Mouse (Mus musculus): ENCODE measurements around the gene Mrm3.
A peak's percentile ranks its signal among the peaks of the same experiment; 100 is the strongest.

The Mrm3 gene

GRCm38 (mm10) chr11:76252036-76252435 lies 8.5 kb downstream of the Mrm3 start:
- peak in 1 of 2 experiments; percentile 48 for DNase-seq (ENCODE audit: low spot score in 2 of 2)

DNA sequence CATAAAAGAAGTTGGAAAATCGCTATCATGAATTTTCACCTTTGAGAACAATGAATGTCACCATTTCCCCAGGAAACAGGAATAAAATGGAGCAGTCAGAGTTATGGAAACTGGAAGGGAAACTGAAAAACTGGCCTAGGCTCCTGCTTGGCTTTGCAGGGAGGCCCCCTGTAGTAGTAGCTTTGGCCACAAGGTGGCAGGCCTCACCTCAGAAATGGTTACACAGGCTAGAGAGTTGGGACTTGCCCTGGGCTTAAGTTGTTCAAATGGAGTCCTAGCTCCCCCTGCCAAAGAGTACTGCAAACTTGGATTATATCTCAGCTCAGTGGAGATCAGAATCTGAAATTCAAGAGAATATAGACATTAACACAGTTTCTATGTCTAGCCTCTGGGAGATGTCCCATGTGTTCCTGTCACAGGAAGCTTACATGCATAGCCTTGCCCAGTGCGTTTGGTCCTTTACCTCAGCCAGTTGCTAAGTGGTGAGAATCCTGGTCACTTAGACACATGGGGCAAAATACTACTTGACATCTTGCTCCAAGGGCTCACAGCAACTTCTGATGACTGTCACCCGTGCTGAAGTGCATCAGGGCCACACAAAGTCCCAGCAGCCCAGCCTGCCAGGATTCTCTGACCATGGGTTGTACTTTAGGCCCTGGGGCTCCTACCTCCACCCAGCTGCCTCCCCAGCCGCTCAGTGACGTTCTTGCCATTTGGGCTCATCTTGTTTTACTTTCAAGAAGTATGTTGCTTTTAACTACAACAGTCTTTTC lies 9.8 kb downstream of the Mrm3 start:
- DNase-seq (ENCODE audit: low spot score in 2 of 2) = peak; percentile 92 to 93

DNA sequence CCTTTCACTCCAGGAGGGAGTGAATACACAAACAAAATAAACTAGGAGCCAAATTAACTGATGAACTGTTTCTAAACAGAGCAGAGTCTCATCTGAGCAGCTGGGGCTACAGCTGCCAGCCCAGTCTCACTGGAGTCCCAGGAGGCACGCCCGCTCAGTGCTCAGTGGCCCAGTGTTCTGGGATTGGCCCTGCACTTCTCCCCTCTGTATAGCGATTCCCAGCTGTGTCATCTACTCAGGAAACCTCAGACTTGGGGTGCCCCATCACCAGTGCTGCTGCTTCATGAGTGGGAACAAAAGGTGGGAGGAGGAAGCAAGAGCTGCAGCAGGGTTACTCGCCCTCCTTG lies 10.4 kb downstream of the Mrm3 start:
- DNase-seq (ENCODE audit: low spot score in 2 of 2) = no peak

DNA sequence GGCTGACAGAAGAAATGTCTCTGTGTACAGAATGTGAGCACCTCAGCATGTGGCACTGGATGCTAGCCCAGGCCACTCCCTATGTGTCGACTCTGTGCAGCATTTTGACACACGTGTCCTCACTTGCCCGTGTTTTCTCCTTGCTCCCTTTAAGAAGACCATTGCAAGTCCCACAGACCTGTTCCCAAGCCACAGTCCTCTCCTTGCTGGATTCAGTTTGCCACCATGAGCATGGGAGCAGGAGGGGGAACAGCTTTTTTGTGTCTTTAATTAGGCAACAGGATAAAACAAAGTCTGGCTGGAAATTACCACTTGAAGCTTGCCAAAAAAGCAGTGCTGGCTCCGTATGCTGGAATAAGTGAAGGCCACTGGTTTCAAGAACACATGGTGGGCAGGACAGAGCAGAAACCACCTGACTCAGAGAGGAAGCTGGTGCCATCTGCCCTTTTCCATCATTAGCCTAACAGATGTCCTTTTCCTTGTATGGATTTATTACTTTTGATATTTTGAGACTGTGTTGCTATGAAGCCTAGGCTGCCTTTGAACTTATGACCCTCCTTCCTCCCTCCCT lies 12.0 kb downstream of the Mrm3 start:
- DNase-seq (ENCODE audit: low spot score in 2 of 2) = peak in 1 of 2 experiments; percentile 34

DNA sequence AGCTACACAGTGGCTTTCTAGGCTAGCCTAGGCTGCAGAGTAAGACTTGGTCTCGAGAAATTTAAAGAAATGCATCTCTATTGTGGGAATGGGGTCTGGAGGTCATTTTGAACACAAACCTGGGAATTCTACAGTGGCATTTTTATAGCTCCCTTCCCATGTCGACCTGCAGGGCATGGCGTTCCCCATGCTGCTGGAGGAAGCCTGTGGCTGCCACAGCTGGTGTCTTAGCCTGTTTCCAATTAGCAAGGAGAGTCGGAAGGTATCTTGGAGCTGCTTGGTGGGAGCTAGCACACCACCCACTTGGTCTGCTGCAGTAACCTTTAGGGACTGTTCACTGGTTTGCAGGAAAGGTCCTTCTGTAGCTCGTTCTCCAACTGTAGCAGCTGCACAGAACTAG lies 12.6 kb downstream of the Mrm3 start:
- DNase-seq (ENCODE audit: low spot score in 2 of 2) = no peak

DNA sequence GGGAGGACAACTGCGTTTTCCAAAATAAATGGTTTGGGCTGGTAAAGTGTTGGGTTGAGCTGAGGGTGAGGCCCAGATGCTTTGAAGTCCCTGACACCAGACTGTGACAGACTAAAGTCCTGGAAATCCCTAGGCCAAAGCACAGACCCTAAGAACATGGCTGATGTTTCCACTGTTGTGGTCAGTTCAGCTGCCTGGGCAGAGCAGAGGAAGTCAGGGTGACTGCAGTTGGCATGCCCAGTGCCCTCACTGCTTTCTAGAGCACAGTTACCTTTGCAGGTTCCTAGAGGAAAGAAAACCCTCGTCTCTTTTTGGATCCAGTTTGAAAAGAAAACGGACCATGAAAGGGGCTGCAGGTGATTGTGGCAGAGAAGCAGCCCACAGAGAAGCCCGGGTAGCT lies 13.9 kb downstream of the Mrm3 start:
- DNase-seq (ENCODE audit: low spot score in 2 of 2) = no peak

GRCm38 (mm10) chr11:76258511-76258910 lies 15.0 kb downstream of the Mrm3 start:
- DNase-seq (ENCODE audit: low spot score in 2 of 2) = no peak

DNA sequence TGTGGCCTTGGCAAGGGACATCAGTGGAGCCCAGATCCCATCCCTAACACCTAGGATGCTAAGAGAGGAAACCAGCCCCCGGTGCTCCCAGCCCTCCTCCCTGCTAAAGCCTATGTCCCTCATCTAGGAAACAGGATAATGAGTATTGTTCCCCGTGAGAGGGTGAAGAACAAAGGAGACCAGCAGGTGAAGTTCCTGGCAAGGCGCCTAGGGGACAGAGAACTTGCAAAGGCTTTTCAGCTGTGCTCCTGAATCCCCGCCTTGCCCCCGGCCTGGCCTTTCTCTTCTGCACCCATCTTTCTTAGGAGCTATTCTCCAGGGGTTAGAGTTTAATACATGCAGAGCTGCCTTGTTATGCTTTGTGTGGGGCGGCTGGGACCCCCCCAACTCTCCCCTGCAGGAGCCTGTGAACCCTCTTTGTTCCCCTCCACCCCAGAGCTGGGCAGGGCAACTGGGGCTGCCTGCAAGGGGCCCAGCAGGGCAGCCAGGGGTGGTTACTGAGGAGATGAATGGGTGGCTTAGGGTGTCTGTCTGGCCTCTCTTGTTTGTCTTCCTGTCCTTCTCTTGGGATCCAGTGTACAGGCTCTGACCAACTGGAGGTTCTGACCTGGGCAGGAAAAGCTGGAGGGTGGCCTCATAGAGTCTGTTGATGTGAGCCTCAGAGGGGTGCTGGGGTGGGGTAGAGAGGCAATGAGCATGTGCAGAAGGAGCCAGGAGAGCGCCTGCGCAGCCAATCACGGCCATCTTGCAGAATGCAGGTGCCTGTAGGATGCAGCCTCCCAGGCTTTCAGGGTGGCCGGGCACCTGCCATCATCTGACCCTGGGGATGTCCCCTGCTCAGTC lies 16.9 kb downstream of the Mrm3 start:
- DNase-seq (ENCODE audit: low spot score in 2 of 2) = no peak

DNA sequence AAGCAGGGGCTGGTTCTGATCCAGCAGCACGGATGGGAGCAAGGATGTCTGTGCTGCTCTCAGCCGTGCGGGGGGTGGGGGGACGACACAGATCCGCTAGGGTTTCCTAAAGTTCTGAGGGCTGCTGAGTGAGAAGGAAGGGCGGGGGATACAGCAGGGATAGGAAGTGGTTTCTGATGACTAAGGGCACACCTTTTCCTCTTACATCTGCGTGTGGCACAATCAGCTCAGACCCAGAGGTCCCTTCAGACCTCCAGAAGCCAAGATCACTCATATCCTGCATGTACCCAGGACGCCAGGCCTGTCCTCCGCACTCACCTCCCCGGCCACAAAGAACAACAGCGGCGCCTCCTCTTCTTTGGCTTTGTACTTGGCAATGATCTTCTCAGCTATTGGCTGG lies 17.7 kb downstream of the Mrm3 start:
- no peak for DNase-seq (ENCODE audit: low spot score in 2 of 2)

DNA sequence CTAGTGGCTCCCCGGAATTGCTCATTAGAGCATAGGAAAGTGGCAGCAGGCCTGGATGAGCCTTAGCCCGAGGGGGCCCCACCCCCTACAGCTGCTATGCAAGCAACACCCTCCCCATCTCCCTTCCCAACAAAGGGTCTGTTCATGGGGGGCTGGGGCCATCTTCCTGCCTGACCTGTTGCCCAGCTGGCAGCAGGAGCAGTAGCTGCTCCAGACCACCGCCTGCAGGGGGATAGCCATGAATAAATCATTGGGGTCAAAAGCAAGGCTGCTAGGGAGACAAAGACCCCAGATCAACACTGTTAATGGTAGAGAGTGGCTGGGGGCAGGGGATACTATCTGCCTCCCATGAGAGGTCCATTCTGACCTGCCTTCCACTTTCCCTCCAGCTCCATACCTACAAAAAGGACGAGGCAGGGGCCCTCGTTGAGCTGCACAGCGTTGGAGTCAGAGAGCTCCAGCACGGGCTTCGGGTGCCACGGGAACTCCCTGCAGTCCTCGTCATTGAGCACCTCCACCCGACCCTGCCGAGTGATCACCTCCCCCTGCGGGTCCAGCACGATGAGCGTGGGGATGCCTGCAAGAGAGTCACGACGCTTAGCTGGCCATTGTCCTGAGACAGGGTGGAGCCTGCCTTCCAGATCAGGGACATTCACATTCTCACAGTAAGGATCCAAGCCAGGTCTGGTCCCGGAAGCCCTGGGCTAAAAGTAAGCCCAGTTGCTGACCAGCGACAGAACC lies 19.3 kb downstream of the Mrm3 start:
- DNase-seq (ENCODE audit: low spot score in 2 of 2) = no peak

GRCm38 (mm10) chr11:76267550-76267949 lies 24.0 kb downstream of the Mrm3 start:
- DNase-seq (ENCODE audit: low spot score in 2 of 2) = no peak

GRCm38 (mm10) chr11:76268001-76268459 lies 24.5 kb downstream of the Mrm3 start:
- no peak for DNase-seq (ENCODE audit: low spot score in 2 of 2)

GRCm38 (mm10) chr11:76268521-76269065 lies 25.1 kb downstream of the Mrm3 start:
- DNase-seq (ENCODE audit: low spot score in 2 of 2) = no peak

GRCm38 (mm10) chr11:76272440-76272839 lies 28.9 kb downstream of the Mrm3 start:
- no peak for DNase-seq (ENCODE audit: low spot score in 2 of 2)

DNA sequence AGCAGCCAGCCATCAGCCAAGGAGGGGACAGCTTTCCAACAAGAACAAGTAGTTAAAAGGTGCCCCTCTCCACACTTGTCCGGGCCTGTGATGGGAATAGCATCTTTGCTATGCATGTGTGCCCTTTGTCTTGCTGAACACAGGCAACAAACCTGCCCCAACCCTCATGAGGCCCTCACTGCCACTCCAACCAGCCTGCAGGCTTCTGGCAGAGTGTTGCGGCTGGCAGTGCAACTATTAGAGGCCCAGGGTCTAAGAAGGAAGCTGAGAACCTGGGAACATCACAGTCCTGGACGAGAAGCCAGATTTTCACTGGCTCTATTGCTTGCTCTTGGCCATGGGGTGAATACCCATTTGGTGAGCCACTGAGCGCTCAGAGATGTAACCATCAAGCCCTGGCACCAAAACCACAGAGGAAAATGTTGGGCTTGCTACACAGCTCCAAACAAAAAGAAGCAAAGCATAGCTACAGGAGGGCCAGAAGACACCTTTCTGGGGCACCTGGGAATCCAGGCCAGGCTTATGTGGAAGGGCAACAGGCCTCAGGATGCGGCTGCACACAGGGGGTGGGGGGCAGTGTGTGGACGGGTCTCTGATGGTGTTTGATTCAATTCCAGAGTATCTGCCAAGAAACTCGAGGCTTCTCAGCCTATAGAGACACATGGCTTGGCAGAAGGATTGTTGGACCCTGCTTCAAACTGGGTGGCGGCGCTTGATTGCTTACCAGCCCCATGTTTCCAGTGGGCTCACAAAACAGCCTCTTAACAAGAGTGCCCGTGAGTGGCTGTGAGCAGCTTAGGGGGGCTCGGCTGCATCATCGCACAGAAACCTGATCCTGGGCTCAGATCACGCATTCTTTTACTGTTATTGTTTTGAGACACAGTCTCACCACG lies 35.7 kb downstream of the Mrm3 start:
- DNase-seq (ENCODE audit: low spot score in 2 of 2) = no peak

- no peak for DNase-seq (ENCODE audit: low spot score in 2 of 2)
These were observed 36.5 kb downstream of the Mrm3 start for GRCm38 (mm10) chr11:76279971-76280370.

DNA sequence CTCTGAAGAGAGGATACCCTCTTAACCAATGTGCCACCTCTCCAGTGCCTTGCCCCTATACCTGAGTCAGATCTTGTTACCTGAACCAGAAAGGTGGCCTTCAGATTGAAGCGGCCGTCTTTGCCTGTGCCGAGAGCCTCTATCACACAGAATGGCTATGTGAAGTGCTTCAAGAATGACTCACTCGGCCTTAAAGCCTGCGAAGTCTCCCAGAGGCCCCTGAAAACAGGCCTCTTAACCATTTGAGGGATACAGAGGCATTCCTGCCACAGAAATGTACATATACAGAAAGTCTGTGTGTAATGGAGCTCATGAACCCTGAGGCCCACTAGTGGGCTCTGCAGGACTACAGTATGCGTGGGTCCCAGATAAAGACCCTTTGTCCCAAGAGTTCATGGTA lies 40.3 kb downstream of the Mrm3 start:
- no peak for DNase-seq (ENCODE audit: low spot score in 2 of 2)

- DNase-seq (ENCODE audit: low spot score in 2 of 2) = no peak
These were observed 42.0 kb downstream of the Mrm3 start for GRCm38 (mm10) chr11:76285431-76286075.

DNA sequence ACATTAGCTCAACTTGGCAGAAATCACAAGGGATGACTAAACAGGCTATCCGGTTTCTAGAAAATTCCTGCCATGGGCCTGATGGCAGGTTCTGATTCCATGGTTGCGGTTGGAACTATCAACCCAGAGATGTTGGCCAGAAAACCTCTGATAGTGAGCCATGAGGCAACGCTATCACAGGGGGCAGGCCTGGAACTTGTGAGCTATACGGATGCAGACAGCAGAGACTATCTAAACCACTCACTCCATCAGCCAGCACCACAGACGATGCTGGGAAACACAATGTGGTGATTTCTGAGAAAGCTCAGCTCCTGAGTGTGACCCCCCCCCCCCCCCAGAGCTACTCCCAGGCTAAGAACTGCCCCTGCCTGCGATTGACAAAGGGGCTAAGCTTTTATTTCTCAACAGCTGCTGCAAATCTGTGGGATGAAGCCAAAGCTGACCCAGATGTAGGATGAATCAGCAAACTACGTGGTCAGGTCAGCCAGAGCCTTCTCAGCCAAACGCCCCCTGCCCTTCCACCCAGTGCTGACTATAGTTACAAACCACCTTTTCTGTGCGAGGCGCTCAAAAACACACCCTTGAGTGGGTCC lies 43.1 kb downstream of the Mrm3 start:
- DNase-seq (ENCODE audit: low spot score in 2 of 2) = no peak

DNA sequence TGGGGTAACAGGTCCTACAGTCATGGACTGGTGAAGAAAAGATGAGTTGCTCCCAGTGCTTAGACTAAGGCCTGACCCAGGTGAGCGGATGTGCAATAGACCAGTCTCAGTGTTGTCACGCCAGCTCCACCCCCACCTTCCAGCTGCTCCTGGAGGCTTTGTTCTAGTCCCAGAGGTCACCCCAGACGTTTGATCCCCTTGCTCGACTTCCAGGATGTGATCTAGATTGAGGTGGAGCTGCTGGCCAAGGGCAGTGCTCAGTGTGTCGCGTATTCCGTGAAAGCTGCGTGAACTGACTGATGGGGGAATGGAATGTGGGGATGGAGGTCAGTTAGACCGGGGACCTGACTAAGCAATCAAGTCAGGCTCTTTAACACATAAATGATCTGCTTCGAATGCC lies 43.8 kb downstream of the Mrm3 start:
- DNase-seq (ENCODE audit: low spot score in 2 of 2) = no peak
